Mouse (Mus musculus) stomach, postnatal 0 days (tissue): ENCODE measurements around the gene Syt1.

ENCODE experiments used
- CTCF ChIP-seq: IDR thresholded peaks from 2 replicates; pipeline ENCODE4 v1.5.1; 2016; ENCODE audit warnings: antibody characterized with exemption, low read depth, mild to moderate bottlenecking, moderate library complexity
- EP300 ChIP-seq: optimal IDR thresholded peaks from 2 replicates; pipeline ENCODE3; 2016; ENCODE audit warnings: antibody characterized with exemption

DNA sequence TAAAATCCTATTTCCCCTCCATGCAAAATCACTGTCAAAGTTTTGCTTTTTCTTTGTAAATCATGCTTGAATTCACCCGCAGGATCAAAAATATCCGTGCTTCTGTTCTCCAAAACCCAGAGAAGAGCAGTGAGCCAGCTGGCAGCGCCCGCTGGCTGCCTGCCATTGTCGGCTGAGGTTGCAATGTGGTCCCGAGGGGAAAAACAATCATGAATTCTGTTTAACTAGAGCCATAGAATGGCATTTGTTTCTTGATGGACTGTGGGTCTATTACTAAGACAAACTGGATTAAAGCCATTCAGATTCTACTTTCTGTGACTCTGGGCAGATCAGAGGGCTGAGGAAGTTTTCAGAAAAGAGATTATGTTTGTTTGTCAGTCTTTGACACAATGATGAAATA, 31.1 kb downstream of the Syt1 start:
- TF ChIP-seq CTCF: no peak
- no peak for TF ChIP-seq EP300
